Mouse (Mus musculus) bone marrow, adult 2 months (tissue): ENCODE measurements around the gene Actr10. TPM values are rescaled to one million over a fixed set of nuclear protein-coding genes. Genes with fewer than 3 reads are reported as not detected.
A peak's percentile ranks its signal among the peaks of the same experiment; 100 is the strongest.

ENCODE experiments used
- H3K27ac ChIP-seq: fragments of 200-500 bp; 2 replicates; pipeline ENCODE4 v1.5.1; 2012; ENCODE audit warnings: low read depth, mild to moderate bottlenecking, control low read depth, inconsistent platforms, low read length; ENCODE audit not compliant: control insufficient read depth, poor library complexity, insufficient read depth
- H3K4me1 ChIP-seq: fragments of 200-500 bp; 2 replicates; pipeline ENCODE4 v1.6.1; 2011; ENCODE audit warnings: low read length; ENCODE audit not compliant: control insufficient read depth, insufficient read depth
- H3K4me3 ChIP-seq: fragments of 200-500 bp; replicated peaks from 2 replicates; pipeline ENCODE3; 2011; ENCODE audit warnings: mild to moderate bottlenecking, low read depth, low read length, control low read depth; ENCODE audit not compliant: control insufficient read depth
- CTCF ChIP-seq: fragments of 200-500 bp; IDR thresholded peaks from 2 replicates; pipeline ENCODE4 v1.5.1; 2011; ENCODE audit warnings: low read length, control low read depth; ENCODE audit not compliant: control insufficient read depth, insufficient read depth
- POLR2A ChIP-seq: fragments of 200-500 bp; IDR thresholded peaks from 2 replicates; pipeline ENCODE4 v1.6.1; 2011; ENCODE audit warnings: low read depth, mild to moderate bottlenecking, control low read depth, low read length, borderline replicate concordance; ENCODE audit not compliant: control insufficient read depth
- WGBS: fragments of 180-500 bp; shearing (Covaris S2); methylation state at CpG from one replicate; pipeline ENCODE4 v1.1.7; 2018; 5-methylcytosine and 5-hydroxymethylcytosine counted together
- polyA plus RNA-seq: library from polyadenylated mRNA; stranded (reverse); fragments of >200 nt; gene quantifications from 2 replicates; pipeline ENCODE4 v1.2.4, GENCODE M21; 2011; ENCODE audit warnings: low replicate concordance; ENCODE audit not compliant: missing spikeins, insufficient read depth, insufficient read length

The Actr10 gene
- polyA plus RNA-seq, 1 experiment: 59.6 TPM

GRCm38 (mm10) chr12:70969485-70970184, 32.0 kb downstream of the Actr10 start:
- WGBS: 4% methylated on average over 17 of the region's 17 CpGs
- no peak overlapping the region for H3K27ac ChIP-seq
- peaks cover 2% of the 10 kb centered on the region; the same call in 1 of the 2 replicates for H3K4me1 ChIP-seq
- no peak for TF ChIP-seq POLR2A
- peak; percentile 76 for TF ChIP-seq CTCF
- peak overlapping the region; percentile 29 for H3K4me3 ChIP-seq

GRCm38 (mm10) chr12:70973831-70974230, 36.2 kb downstream of the Actr10 start:
- peak overlapping the region; percentile 48 for H3K4me3 ChIP-seq
- peaks cover 2% of the 10 kb centered on the region; the same call in 1 of the 2 replicates for H3K4me1 ChIP-seq
- no peak overlapping the region for H3K27ac ChIP-seq
- WGBS: 70% methylated on average over 4 of the region's 4 CpGs
- no peak for TF ChIP-seq POLR2A
- no peak for TF ChIP-seq CTCF

GRCm38 (mm10) chr12:70974441-70975266, 37.0 kb downstream of the Actr10 start, which contains the start of gene Psma3:
TSS of gene Psma3 (plus strand) at chr12:70974621.
- Histone ChIP-seq H3K4me3 (peak within 1 kb of the TSS; percentile 99), H3K4me1 (peaks cover 2% of the 10 kb centered on the region; the same call in 1 of the 2 replicates), H3K27ac (peak within 1 kb of the TSS; percentile 97)
- under 1% methylated on average over 71 of the region's 71 CpGs for WGBS
- no peak for TF ChIP-seq CTCF
- peak; percentile 80; the same call in 1 of the 2 replicates for TF ChIP-seq POLR2A

GRCm38 (mm10) chr12:70975406-70975805, 37.7 kb downstream of the Actr10 start:
- Histone ChIP-seq H3K4me3 (peak overlapping the region; percentile 99), H3K4me1 (peaks cover 2% of the 10 kb centered on the region; the same call in 1 of the 2 replicates), H3K27ac (peak overlapping the region; percentile 97; the same call in 1 of the 2 replicates)
- 16% methylated on average over 10 of the region's 10 CpGs for WGBS
- no peak for TF ChIP-seq POLR2A
- TF ChIP-seq CTCF: no peak

- H3K27ac ChIP-seq: no peak overlapping the region
- 35% methylated on average over 3 of the region's 3 CpGs for WGBS
Measured at GRCm38 (mm10) chr12:70975891-70976290, 38.2 kb downstream of the Actr10 start.

GRCm38 (mm10) chr12:70978345-70978744, 40.7 kb downstream of the Actr10 start:
- WGBS: 48% methylated on average over 7 of the region's 7 CpGs
- TF ChIP-seq CTCF (no peak), POLR2A (no peak)
- Histone ChIP-seq H3K27ac (no peak overlapping the region), H3K4me1 (peaks cover 2% of the 10 kb centered on the region; the same call in 1 of the 2 replicates), H3K4me3 (no peak overlapping the region)

More at GRCm38 (mm10) chr12:70975891-70976290, 38.2 kb downstream of the Actr10 start:
- Histone ChIP-seq H3K4me1 (peaks cover 2% of the 10 kb centered on the region; the same call in 1 of the 2 replicates), H3K4me3 (peak overlapping the region; percentile 5)
- TF ChIP-seq POLR2A: no peak
- TF ChIP-seq CTCF: no peak

- Histone ChIP-seq H3K4me3 (no peak overlapping the region), H3K27ac (no peak overlapping the region), H3K4me1 (no peaks in the 10 kb centered on the region; the same call in 1 of the 2 replicates)
- TF ChIP-seq POLR2A: no peak
- TF ChIP-seq CTCF: no peak
- 82% methylated on average over 7 of the region's 7 CpGs for WGBS
Measured at GRCm38 (mm10) chr12:70984855-70985550, 47.3 kb downstream of the Actr10 start.
